Mouse (Mus musculus) cortical plate, adult 2 months (tissue): Measurements from ENCODE around the gene Gm1113. TPM values are rescaled to one million over a fixed set of nuclear protein-coding genes. Genes with fewer than 3 reads are reported as not detected.

ENCODE experiments used
- H3K27ac ChIP-seq: fragments of 200-500 bp; 2 replicates; pipeline ENCODE4 v1.5.1; 2012; ENCODE audit warnings: low read length, control low read depth, inconsistent platforms; ENCODE audit not compliant: insufficient read depth
- H3K4me1 ChIP-seq: fragments of 200-500 bp; 2 replicates; pipeline ENCODE4 v1.6.1; 2011; ENCODE audit warnings: low read length; ENCODE audit not compliant: control insufficient read depth, insufficient read depth
- H3K4me3 ChIP-seq: fragments of 200-500 bp; 2 replicates; pipeline ENCODE4 v1.5.1; 2011; ENCODE audit warnings: mild to moderate bottlenecking, low read length, control low read depth; ENCODE audit not compliant: insufficient read depth
- CTCF ChIP-seq: fragments of 200-500 bp; IDR thresholded peaks from 2 replicates; pipeline ENCODE4 v1.5.1; 2011; ENCODE audit warnings: mild to moderate bottlenecking, control low read depth, low read length; ENCODE audit not compliant: insufficient read depth; ENCODE audit errors: extremely low read depth
- POLR2A ChIP-seq: fragments of 200-500 bp; IDR thresholded peaks from 2 replicates; pipeline ENCODE4 v1.6.1; 2011; ENCODE audit warnings: mild to moderate bottlenecking, low read length, control low read depth; ENCODE audit not compliant: insufficient read depth; ENCODE audit errors: extremely low read depth
- polyA plus RNA-seq: library from polyadenylated mRNA; depleted of rRNA; stranded (reverse); fragments of >200 nt; gene quantifications from 2 replicates; pipeline ENCODE4 v1.2.3, GENCODE M21; 2012; rRNA removed

Gm1113 gene
- polyA plus RNA-seq = not detected in 2 replicates

GRCm38 (mm10) chr9:35518169-35518568 is at the start of gene Gm1113:
TSS of gene Gm1113 (minus strand) at chr9:35518269.
- Histone ChIP-seq H3K4me1 (no peaks in the 10 kb centered on the region), H3K27ac (no peak within 1 kb of the TSS), H3K4me3 (no peak within 1 kb of the TSS)
- no peak for TF ChIP-seq CTCF
- no peak for TF ChIP-seq POLR2A

DNA sequence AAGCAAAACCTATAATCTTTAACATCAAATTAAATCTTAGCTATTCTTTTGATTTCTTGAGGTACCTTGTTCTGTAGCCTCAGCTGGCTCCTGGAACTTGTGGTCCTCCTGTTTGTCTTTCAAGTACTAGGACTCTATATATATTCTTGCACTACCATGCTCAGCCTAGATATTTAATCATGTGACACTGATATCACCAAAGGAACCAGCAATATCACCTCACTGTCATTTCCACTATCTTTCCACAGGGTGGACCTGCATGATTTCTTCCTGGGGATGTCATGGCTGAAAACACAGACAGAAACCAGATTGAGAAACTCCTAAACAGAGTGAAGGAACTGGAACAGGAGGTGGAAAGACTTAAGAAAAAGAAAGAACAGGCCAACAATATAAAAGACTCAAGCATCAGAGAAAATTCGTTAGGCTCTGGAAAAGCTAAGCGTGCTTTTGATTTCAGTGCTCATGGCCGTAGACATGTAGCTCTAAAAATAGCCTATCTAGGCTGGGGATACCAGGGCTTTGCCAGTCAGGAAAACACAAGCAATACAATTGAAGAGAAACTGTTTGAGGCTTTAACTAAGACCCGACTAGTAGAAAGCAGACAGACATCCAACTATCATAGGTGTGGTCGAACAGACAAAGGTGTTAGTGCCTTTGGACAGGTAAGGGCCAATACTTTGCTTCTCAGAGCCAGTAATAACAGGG is 46.6 kb upstream of the Gm1113 start:
- Histone ChIP-seq H3K27ac (no peak overlapping the region), H3K4me3 (no peak overlapping the region), H3K4me1 (no peaks in the 10 kb centered on the region)
- TF ChIP-seq POLR2A (no peak), CTCF (no peak)

- H3K27ac ChIP-seq = no peak overlapping the region
- TF ChIP-seq POLR2A = no peak
- TF ChIP-seq CTCF = no peak
- H3K4me3 ChIP-seq = no peak overlapping the region
- H3K4me1 ChIP-seq = peaks cover 2% of the 10 kb centered on the region; the same call in 1 of the 2 replicates
These were observed 43.5 kb upstream of the Gm1113 start for GRCm38 (mm10) chr9:35561583-35561982.

DNA sequence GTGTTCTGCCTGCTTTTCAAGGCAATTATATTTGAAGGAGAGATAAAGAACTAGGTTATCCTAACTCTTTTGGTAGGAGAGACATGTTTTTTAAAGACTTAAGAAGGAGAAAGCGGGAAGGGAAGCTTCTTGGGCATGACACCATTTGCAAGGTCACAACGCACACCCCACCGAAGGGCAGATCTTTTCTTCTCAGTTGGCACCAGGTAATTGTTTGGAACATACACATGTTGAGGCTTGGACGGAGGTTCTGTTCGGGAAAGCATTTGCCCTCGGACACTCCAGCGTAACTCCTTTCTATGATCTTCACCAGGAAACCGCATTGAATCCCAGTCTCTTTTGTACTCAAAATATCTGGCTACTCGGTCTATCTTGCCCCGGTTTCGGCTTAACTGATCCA is 43.0 kb upstream of the Gm1113 start:
- H3K4me3 ChIP-seq = no peak overlapping the region
- TF ChIP-seq CTCF (no peak), POLR2A (no peak)
- no peak overlapping the region for H3K27ac ChIP-seq
- peaks cover 2% of the 10 kb centered on the region; the same call in 1 of the 2 replicates for H3K4me1 ChIP-seq

- H3K4me3 ChIP-seq = peak overlapping the region; percentile 70
- peaks cover 2% of the 10 kb centered on the region; the same call in 1 of the 2 replicates for H3K4me1 ChIP-seq
- TF ChIP-seq POLR2A (peak; percentile 83), CTCF (no peak)
- H3K27ac ChIP-seq = no peak overlapping the region
These were observed 41.2 kb upstream of the Gm1113 start for GRCm38 (mm10) chr9:35559009-35559890.

DNA sequence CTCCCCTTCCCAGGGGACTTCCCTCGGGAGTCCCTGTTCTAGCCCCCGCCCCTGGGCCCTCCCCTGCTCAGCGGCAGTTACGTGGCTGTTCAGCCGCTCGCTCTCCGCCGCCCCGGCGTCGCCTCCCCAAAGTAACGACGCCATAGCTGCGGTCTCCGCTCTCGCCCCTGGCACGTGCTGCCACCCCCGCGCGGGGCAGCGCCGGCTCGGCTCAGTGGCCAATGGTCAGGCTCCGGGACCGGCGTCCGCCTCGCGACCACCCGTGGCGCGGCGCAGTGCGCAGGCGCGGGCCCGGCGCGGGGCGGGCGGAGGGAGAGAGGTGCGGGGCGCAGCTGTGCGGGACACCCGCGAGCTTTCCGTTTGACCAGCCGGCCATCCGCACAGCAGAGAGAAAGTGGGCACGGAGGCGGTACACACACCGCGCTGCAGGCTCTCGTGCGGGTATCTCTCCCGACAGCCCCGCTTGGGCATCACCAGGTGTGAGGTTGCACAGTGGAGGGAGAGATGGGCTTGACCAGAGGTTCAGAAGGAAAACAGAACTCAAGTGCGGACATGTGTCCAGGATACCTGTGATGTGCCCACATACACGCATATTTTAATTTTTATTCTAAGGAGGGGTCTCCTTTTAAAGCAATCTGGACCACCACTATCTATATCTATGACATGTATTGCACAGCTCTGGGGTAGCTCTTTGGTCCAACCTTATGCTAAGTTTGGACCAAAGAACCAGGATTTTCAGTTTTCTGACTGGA is 40.4 kb upstream of the Gm1113 start, which contains the start of the genes Ddx25 and Pus3:
Ddx25 (minus strand) TSS at position 272 of the 752 bp plus-strand sequence.
Pus3 (plus strand) TSS at position 339 of the 752 bp plus-strand sequence.
- Histone ChIP-seq H3K4me3 (peak within 1 kb of the TSS; percentile 70), H3K27ac (no peak within 1 kb of the TSS), H3K4me1 (peaks cover 2% of the 10 kb centered on the region; the same call in 1 of the 2 replicates)
- TF ChIP-seq CTCF (no peak), POLR2A (no peak)

- Histone ChIP-seq H3K4me1 (peaks cover 3% of the 10 kb centered on the region; the same call in 1 of the 2 replicates), H3K27ac (no peak overlapping the region), H3K4me3 (no peak overlapping the region)
- TF ChIP-seq CTCF (no peak), POLR2A (no peak)
These were observed 38.5 kb upstream of the Gm1113 start for GRCm38 (mm10) chr9:35556494-35557102.

- Histone ChIP-seq H3K27ac (no peak overlapping the region), H3K4me1 (peaks cover 1% of the 10 kb centered on the region; the same call in 1 of the 2 replicates), H3K4me3 (no peak overlapping the region)
- no peak for TF ChIP-seq POLR2A
- no peak for TF ChIP-seq CTCF
These were observed 30.4 kb upstream of the Gm1113 start for GRCm38 (mm10) chr9:35548455-35548854.
